Mouse (Mus musculus): ENCODE data around the gene Kidins220. TPM values are rescaled to one million over a fixed set of nuclear protein-coding genes. Genes with fewer than 3 reads are reported as not detected.

Gene Kidins220
- total RNA-seq, 2 experiments from 2014 or later, result 42.5 to 45.2 TPM

DNA sequence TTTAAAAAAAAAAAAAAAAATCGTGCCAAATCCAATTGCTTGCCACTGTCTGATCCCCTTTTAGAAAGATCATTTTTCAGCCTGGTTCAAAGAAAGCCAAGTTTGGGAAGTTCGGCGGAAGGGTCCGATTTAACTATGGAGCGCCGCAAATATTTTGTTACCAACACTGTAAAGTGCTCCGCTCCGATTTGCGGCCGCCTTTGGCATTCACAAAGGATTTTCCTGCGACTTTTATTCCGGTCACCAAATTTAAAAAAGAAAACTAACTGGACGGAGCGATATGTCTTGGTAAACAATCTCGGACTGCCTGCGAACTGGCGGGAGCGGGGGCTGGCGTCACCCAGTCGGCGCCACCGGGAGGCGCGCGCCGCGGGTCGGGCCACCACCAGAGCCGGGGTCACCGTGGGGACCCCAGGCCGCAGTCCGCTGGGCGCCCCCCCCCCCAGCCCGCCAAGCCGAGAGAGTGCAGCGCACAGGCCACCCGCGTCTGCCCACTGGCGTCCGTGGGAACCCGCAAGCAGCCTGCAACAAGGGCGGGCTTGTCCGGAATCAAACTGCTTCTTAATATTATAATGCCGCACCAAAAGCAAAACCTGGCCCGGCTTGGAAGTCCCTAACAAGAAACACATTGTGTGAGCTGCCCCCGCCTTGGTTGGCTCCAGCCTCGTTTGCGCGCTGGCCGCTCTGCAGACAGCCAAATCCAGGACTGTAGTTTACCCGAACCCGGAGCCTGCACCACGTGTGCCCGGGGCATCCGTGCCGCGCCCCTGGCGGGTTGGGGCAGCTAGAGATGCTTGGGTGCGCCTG, 125.9 kb downstream of the Kidins220 start:
- ATAC-seq (replicated peaks; ENCODE audit: low FRiP score, low TSS enrichment, poor library complexity, severe bottlenecking), result no peak

DNA sequence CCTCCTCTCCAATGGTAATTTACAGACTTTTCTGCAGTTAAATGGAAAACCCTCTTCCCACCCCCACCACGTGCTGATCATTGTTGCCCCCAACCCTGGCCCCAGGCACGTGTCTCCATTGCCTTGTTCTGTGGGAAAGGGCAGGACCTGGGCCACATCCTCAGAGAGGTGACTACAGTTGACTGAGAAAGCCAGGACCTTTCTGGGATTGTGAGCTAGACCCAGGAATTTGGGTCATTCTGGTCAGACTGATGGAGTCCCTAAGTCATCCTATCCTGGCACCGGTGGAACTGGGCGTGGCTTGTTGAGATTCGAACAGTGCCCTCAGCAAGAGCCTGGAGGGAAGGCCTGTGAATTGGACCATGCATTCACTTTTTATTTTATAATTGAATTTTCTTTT, 126.7 kb downstream of the Kidins220 start:
- no peak for ATAC-seq (replicated peaks; ENCODE audit: low FRiP score, low TSS enrichment, poor library complexity, severe bottlenecking)

DNA sequence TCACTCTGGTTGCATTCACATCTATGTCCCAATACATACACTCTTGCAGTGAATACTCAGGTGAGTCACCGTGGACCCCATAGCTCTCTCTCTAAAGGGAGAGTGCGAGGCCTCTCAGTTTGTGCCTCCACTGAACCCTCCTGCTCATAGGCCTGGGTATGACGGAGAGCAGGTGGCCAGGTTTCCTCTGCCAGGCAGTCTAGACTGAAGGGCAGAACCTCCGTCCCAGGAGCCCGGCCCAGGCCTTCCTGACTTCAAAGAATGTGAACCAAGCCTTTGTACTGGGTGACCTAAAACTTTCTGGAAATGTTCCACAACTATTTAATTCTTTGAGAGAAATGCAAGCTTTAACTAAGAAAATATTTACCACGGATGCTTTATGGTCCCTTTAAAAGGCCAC, 129.2 kb downstream of the Kidins220 start:
- ATAC-seq (replicated peaks; ENCODE audit: low FRiP score, low TSS enrichment, poor library complexity, severe bottlenecking), result no peak

DNA sequence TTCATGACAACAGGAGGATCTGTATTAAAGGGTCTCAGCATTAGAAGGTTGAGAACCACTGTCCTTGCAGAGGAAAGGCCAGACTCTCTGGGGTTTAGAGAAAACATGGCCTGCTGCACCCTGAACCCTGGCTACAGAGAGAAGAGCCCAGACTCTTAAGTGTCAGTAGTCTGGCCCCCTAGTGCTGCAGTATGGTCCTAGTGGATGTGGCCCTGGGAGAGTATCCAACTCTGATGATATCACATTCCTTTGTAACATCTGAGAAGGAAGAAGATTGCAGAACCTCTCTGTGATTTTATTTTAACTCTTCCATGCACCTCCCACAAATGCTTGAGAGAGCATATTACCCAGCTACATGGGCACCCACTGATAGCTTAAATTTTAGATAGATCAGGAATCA, 129.8 kb downstream of the Kidins220 start:
- ATAC-seq (replicated peaks; ENCODE audit: low FRiP score, low TSS enrichment, poor library complexity, severe bottlenecking), result no peak

DNA sequence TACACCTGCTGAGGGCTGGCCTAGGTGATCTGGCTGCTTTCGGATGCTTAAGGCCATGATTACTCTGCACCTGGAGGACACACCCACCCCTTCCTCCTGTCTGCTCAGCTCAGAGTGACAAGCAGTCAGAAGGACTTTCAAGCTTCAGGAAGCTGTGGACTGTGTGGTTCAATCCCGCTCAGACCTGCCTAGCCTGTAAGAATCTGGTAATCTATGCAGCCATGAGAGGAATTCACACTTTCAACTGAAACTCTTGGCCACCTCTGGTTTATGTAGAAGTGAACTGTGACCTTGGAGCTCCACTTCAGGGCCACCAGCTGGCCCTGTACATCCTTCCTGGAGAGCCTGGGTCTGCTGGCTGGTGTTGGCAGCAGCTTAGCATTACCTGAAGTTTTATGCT, 134.1 kb downstream of the Kidins220 start:
- ATAC-seq (replicated peaks; ENCODE audit: low FRiP score, low TSS enrichment, poor library complexity, severe bottlenecking), result no peak

DNA sequence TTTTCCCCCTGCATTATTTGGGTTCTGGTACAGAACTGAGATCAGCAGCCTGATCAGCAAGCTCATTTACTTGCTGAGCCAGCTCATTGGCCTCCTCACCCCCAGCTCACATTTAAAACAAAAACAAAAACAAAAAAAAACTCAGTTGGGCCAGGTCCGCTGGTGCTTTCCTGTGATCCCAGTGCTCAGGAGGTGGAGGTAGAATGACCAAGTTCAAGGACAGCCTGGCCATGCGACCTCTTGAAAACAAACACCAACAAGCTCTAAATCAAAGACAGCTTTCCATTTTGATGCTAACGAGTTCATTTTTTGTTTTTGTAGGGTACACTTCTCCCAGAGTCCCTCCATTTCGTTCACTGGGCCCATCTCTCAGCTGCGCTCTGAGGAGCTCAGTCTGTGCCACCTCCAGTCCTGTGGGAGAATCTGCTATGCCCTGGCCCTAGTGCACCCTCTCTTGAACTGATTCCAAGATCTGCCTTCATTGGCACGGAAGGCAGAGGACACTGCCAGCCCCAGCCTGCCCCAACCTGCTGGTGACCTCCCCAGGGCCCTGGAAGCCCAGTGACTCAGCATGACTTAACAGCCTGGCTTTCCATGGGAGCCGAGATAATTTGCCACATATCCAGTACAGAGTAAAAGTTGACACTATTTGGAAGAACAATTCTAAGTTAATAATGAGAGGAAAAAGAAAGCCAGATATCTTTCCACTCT, 135.4 kb downstream of the Kidins220 start:
- ATAC-seq (replicated peaks; ENCODE audit: low FRiP score, low TSS enrichment, poor library complexity, severe bottlenecking), result no peak

DNA sequence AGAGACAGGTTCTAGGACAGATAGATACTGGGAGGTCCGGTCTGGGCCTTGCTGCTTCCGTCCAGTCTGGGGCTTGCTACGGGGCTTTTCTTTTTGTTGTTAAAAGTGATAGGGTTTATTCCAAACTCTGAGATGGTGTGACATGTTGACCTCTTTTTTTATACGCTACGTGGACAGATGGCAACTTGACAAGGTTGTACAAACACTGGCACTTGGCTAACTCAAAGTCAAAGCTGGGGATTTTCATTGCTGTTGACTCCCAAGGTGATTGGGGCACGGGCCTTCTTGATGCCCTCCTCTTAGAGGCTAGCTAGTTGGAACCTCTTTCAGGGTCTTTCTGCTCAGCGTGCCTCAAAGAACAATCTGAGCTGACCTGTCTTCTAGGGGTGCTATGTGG, 136.0 kb downstream of the Kidins220 start:
- no peak for ATAC-seq (replicated peaks; ENCODE audit: low FRiP score, low TSS enrichment, poor library complexity, severe bottlenecking)

Other genes starting within 250 kb of the Kidins220 start
- 16.7 and 19.5 TPM in 2 replicates for gene Mboat2, start 144.0 kb upstream of the Kidins220 start, total RNA-seq (2014; fragmentation: Nextera tagmentation)
- 21.3 and 38.1 TPM in 2 replicates for gene Mboat2, start 144.0 kb upstream of the Kidins220 start, total RNA-seq (2017)
- 7.7 and 25.1 TPM in 2 replicates for gene Id2, start 122.2 kb downstream of the Kidins220 start, total RNA-seq (2014; fragmentation: Nextera tagmentation)
- 7.5 and 25.9 TPM in 2 replicates for gene Id2, start 122.2 kb downstream of the Kidins220 start, total RNA-seq (2017)

Measured in megakaryocyte-erythroid progenitor cell, adult 5-6 weeks (primary cell).